9 mouse cellular contexts compared by ENCODE assay signal in genomic region chr19:12009501-12010280, GRCm38 (mm10). TPM values are rescaled to one million over a fixed set of nuclear protein-coding genes. Genes with fewer than 3 reads are reported as not detected.
DNase-seq lines count a peak whose midpoint lies in the region; ATAC-seq and TF ChIP-seq lines count a peak whose summit lies in the region.
"Had no signal": no experiment of that assay in that cellular context is flagged by ENCODE, and none has a peak within 500 bp of the region (broad histone marks: within the 10 kb centered on the region; RNA-seq: fewer than 3 reads in every experiment).

No protein-coding gene starts in this region.

- peak overlapping the region; percentile 91 for H3K27ac ChIP-seq in embryonic facial prominence, embryonic 14.5 days (replicated peaks; ENCODE audit: low read depth, low read length)
- H3K27ac ChIP-seq in heart, embryonic 14.5 days (replicated peaks in 1 of 2; ENCODE audit: control insufficient read depth in 1 of 2, insufficient read depth in 1 of 2, low read depth in 2 of 2, low read length in 2 of 2): peak overlapping the region; percentile 86 to 96
- H3K27ac ChIP-seq in kidney, postnatal 0 days: peak overlapping the region; percentile 92
- peak overlapping the region; percentile 85 for H3K27ac ChIP-seq in liver, embryonic 13.5 days
- H3K27ac ChIP-seq in testis, adult 2 months (ENCODE audit: control insufficient read depth, insufficient read depth, low read depth, low read length): peak overlapping the region; percentile 34; the same call in 1 of the 2 replicates

- TF ChIP-seq POLR2A in testis, adult 2 months (IDR thresholded peaks at IDR 0.05; ENCODE audit: control insufficient read depth, low read depth, low read length): no peak

- H3K9ac ChIP-seq in embryonic facial prominence, embryonic 14.5 days (ENCODE audit: low read depth, low read length): peak overlapping the region; percentile 76
- H3K9ac ChIP-seq in heart, embryonic 14.5 days (ENCODE audit: low read length): peak overlapping the region; percentile 82
- peak overlapping the region; percentile 77 for H3K9ac ChIP-seq in kidney, postnatal 0 days (ENCODE audit: low read depth, low read length)
- H3K9ac ChIP-seq in liver, embryonic 13.5 days: peak overlapping the region; percentile 75

- no peak for TF ChIP-seq CTCF in kidney, postnatal 0 days (IDR thresholded peaks at IDR 0.05; ENCODE audit: low read depth)
- no peak for TF ChIP-seq CTCF in testis, adult 2 months (IDR thresholded peaks at IDR 0.05; ENCODE audit: control insufficient read depth, insufficient read depth, insufficient replicate concordance, low read depth, low read length)

- H3K4me1 ChIP-seq in embryonic facial prominence, embryonic 14.5 days (ENCODE audit: control insufficient read depth, insufficient read depth, low read length): peaks cover 8% of the 10 kb centered on the region
- H3K4me1 ChIP-seq in heart, embryonic 14.5 days (ENCODE audit: control insufficient read depth in 2 of 2, insufficient read depth in 2 of 2, low read length in 2 of 2): peaks cover 3 to 18% of the 10 kb centered on the region in 2 experiments
- peaks cover 7% of the 10 kb centered on the region; the same call in 1 of the 2 replicates for H3K4me1 ChIP-seq in kidney, postnatal 0 days (replicated peaks; ENCODE audit: insufficient read depth, low read length)
- peaks cover 39% of the 10 kb centered on the region for H3K4me1 ChIP-seq in liver, embryonic 13.5 days (replicated peaks)
- H3K4me1 ChIP-seq in testis, adult 2 months (ENCODE audit: control insufficient read depth, insufficient read depth, low read length): peaks cover 13% of the 10 kb centered on the region

- peak overlapping the region; percentile 63 for H3K4me2 ChIP-seq in embryonic facial prominence, embryonic 14.5 days (ENCODE audit: low read depth, low read length)
- peak overlapping the region; percentile 75 for H3K4me2 ChIP-seq in heart, embryonic 14.5 days (ENCODE audit: low read length)
- peak overlapping the region; percentile 76 for H3K4me2 ChIP-seq in kidney, postnatal 0 days (ENCODE audit: low read length)
- peak overlapping the region; percentile 89 for H3K4me2 ChIP-seq in liver, embryonic 13.5 days

- peak; percentile 13 for ATAC-seq in embryonic facial prominence, embryonic 14.5 days (ENCODE audit: low read depth)
- 0 out of 2 replicates have a peak, but pooled peaks have one; percentile 13 for ATAC-seq in heart, embryonic 14.5 days (ENCODE audit: insufficient number of reproducible peaks, insufficient read depth, low FRiP score, low read depth)
- 0 out of 2 replicates have a peak, but pooled peaks have one; percentile 5 for ATAC-seq in kidney, postnatal 0 days (replicated peaks; ENCODE audit: low FRiP score, low read depth)
- ATAC-seq in liver, embryonic 13.5 days (ENCODE audit: low read depth): peak; percentile 43

- peak overlapping the region; percentile 56 for H3K4me3 ChIP-seq in embryonic facial prominence, embryonic 14.5 days (ENCODE audit: low read depth, low read length)
- peak overlapping the region; percentile 57 to 90 for H3K4me3 ChIP-seq in heart, embryonic 14.5 days (ENCODE audit: control insufficient read depth in 1 of 2, insufficient read depth in 1 of 2, low read depth in 1 of 2, low read length in 2 of 2)
- H3K4me3 ChIP-seq in kidney, postnatal 0 days (replicated peaks; ENCODE audit: low read depth, low read length): peak overlapping the region; percentile 56
- peak overlapping the region; percentile 63 for H3K4me3 ChIP-seq in liver, embryonic 13.5 days (replicated peaks)
- H3K4me3 ChIP-seq in testis, adult 2 months (ENCODE audit: control insufficient read depth, low read depth, low read length): peak overlapping the region; percentile 65

- whole genome bisulfite sequencing in embryonic facial prominence, embryonic 14.5 days: 1% methylated on average over 24 of the region's 24 CpGs
- WGBS in heart, embryonic 14.5 days: under 1% methylated on average over 24 of the region's 24 CpGs
- 1% methylated on average over 24 of the region's 24 CpGs for WGBS in kidney, postnatal 0 days
- under 1% methylated on average over 24 of the region's 24 CpGs for WGBS in liver, embryonic 13.5 days (ENCODE audit: insufficient replicate concordance)

- no peaks in the 10 kb centered on the region for H3K27me3 ChIP-seq in embryonic facial prominence, embryonic 14.5 days (replicated peaks; ENCODE audit: control insufficient read depth, insufficient read depth, low read length)
- no peaks in the 10 kb centered on the region for H3K27me3 ChIP-seq in heart, embryonic 14.5 days (ENCODE audit: control insufficient read depth, insufficient read depth, low read length)
- no peaks in the 10 kb centered on the region for H3K27me3 ChIP-seq in kidney, postnatal 0 days (ENCODE audit: insufficient read depth, low read length)
- no peaks in the 10 kb centered on the region for H3K27me3 ChIP-seq in liver, embryonic 13.5 days
- no peaks in the 10 kb centered on the region for H3K27me3 ChIP-seq in testis, adult 2 months (ENCODE audit: control insufficient read depth, insufficient read depth, low read length)

- H3K9me3 ChIP-seq in embryonic facial prominence, embryonic 14.5 days (ENCODE audit: control insufficient read depth, low read length): no peaks in the 10 kb centered on the region
- H3K9me3 ChIP-seq in heart, embryonic 14.5 days (ENCODE audit: control insufficient read depth, low read length): no peaks in the 10 kb centered on the region
- H3K9me3 ChIP-seq in kidney, postnatal 0 days (replicated peaks; ENCODE audit: low read length): no peaks in the 10 kb centered on the region
- no peaks in the 10 kb centered on the region for H3K9me3 ChIP-seq in liver, embryonic 13.5 days (replicated peaks)

- DNase-seq in CD4-positive, CD25-positive, alpha-beta regulatory T cell, adult 2 months (ENCODE audit: low read depth, low spot score): peak; percentile 79
- DNase-seq in adrenal gland, postnatal 10 days: peak; percentile 80
- DNase-seq in embryonic facial prominence, embryonic 14.5 days (ENCODE audit: low spot score): peak; percentile 92
- DNase-seq in kidney, postnatal 0 days (ENCODE audit: low spot score): peak; percentile 76
- DNase-seq in liver, embryonic 13.5 days: peak; percentile 79
- peak; percentile 80 to 86 for DNase-seq in natural killer cell, adult 2 months (ENCODE audit: low spot score in 2 of 2)

- H3K36me3 ChIP-seq in embryonic facial prominence, embryonic 14.5 days (ENCODE audit: control insufficient read depth, insufficient read depth, low read length): no peaks in the 10 kb centered on the region
- H3K36me3 ChIP-seq in heart, embryonic 14.5 days (ENCODE audit: control insufficient read depth, insufficient read depth, low read length): no peaks in the 10 kb centered on the region
- H3K36me3 ChIP-seq in kidney, postnatal 0 days (ENCODE audit: insufficient read depth, low read length): no peaks in the 10 kb centered on the region
- H3K36me3 ChIP-seq in liver, embryonic 13.5 days: no peaks in the 10 kb centered on the region
- H3K36me3 ChIP-seq in testis, adult 2 months (ENCODE audit: control insufficient read depth, insufficient read depth, low read length): no peaks in the 10 kb centered on the region

RNA-seq across cellular contexts. Expression of gene Olfr1423, which starts 31.4 kb away (rescaled TPM):
- not detected for total RNA-seq in adrenal gland, postnatal 10 days (2021)
- not detected in 2 replicates for polyA plus RNA-seq in embryonic facial prominence, embryonic 14.5 days (2014; fragmentation: Nextera tagmentation; extraction: Ambion mirVana)
- polyA plus RNA-seq in heart, embryonic 14.5 days (2014; fragmentation: Nextera tagmentation; extraction: Ambion mirVana): not detected in 2 replicates
- polyA plus RNA-seq in kidney, postnatal 0 days (2015; fragmentation: Nextera tagmentation; extraction: Ambion mirVana): not detected in 2 replicates
- 0.03 TPM in 1 of 2 replicates, not detected in the other for polyA plus RNA-seq in liver, embryonic 13.5 days (2015; fragmentation: Nextera tagmentation; extraction: Ambion mirVana)
- polyA plus RNA-seq in testis, adult 2 months (2012; rRNA removed): not detected in 2 replicates
- polyA plus RNA-seq: large intestine, adult 2 months had no signal

RNA-seq across cellular contexts. Expression of gene Osbp, which starts 44.0 kb away (rescaled TPM):
- total RNA-seq in adrenal gland, postnatal 10 days (2021): 10 to 100 TPM; 60.8 to 65.6 TPM
- 9.0 and 10.1 TPM in 2 replicates for polyA plus RNA-seq in embryonic facial prominence, embryonic 14.5 days (2014; fragmentation: Nextera tagmentation; extraction: Ambion mirVana)
- 10.8 and 11.4 TPM in 2 replicates for polyA plus RNA-seq in heart, embryonic 14.5 days (2014; fragmentation: Nextera tagmentation; extraction: Ambion mirVana)
- polyA plus RNA-seq in kidney, postnatal 0 days (2015; fragmentation: Nextera tagmentation; extraction: Ambion mirVana): 6.1 and 6.2 TPM in 2 replicates
- polyA plus RNA-seq in liver, embryonic 13.5 days (2015; fragmentation: Nextera tagmentation; extraction: Ambion mirVana): 2.2 and 2.4 TPM in 2 replicates
- polyA plus RNA-seq in testis, adult 2 months (2012; rRNA removed): 23.0 and 24.4 TPM in 2 replicates

RNA-seq across cellular contexts. Expression of gene Olfr1424, which starts 52.8 kb away (rescaled TPM):
- not detected for total RNA-seq in adrenal gland, postnatal 10 days (2021)
- polyA plus RNA-seq in embryonic facial prominence, embryonic 14.5 days (2014; fragmentation: Nextera tagmentation; extraction: Ambion mirVana): not detected in 2 replicates
- not detected in 2 replicates for polyA plus RNA-seq in heart, embryonic 14.5 days (2014; fragmentation: Nextera tagmentation; extraction: Ambion mirVana)
- not detected in 2 replicates for polyA plus RNA-seq in kidney, postnatal 0 days (2015; fragmentation: Nextera tagmentation; extraction: Ambion mirVana)
- polyA plus RNA-seq in liver, embryonic 13.5 days (2015; fragmentation: Nextera tagmentation; extraction: Ambion mirVana): not detected in 2 replicates
- polyA plus RNA-seq in testis, adult 2 months (2012; rRNA removed): 0.12 TPM in 1 of 2 replicates, not detected in the other
- polyA plus RNA-seq: large intestine, adult 2 months had no signal

Comparison
In these comparisons a context has a peak if more than half of its experiments do, and no peak if none do; other contexts are left out.
1. Peak in every context shown above with its lines: DNase-seq, ATAC-seq, H3K4me3 ChIP-seq and H3K27ac ChIP-seq.
2. H3K27ac ChIP-seq: peak in every context shown above with its lines; median percentile 92 in kidney, postnatal 0 days; 91 in embryonic facial prominence, embryonic 14.5 days; 91 in heart, embryonic 14.5 days; 85 in liver, embryonic 13.5 days; 34 in testis, adult 2 months.